Mouse (Mus musculus): ENCODE measurements around the gene Plce1. TPM values are rescaled to one million over a fixed set of nuclear protein-coding genes. Genes with fewer than 3 reads are reported as not detected.
A peak's percentile ranks its signal among the peaks of the same experiment; 100 is the strongest.

Gene Plce1
- polyA plus RNA-seq, 3 experiments from 2014 or later = 0.05 to 0.16 (median 0.05) TPM

DNA sequence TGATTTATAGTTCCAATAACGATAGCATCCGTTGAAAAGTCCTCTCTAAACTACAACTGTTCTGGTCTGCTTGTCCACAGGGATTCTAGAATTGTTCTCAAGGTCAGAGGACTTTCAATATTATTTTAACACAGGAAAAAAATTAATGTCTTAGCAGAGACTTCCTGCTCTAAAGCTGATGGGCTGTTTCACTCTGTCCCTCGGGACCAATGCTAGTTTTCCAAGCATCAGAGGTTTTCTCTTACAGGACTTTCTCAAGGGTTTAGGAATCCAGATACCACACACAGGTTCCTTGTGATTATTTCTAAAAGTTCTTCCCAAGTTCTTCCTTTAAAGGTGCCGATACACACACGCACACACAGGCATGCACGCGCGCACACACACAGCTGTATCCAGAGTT is 263.6 kb downstream of the Plce1 start:
- ATAC-seq = no peak

DNA sequence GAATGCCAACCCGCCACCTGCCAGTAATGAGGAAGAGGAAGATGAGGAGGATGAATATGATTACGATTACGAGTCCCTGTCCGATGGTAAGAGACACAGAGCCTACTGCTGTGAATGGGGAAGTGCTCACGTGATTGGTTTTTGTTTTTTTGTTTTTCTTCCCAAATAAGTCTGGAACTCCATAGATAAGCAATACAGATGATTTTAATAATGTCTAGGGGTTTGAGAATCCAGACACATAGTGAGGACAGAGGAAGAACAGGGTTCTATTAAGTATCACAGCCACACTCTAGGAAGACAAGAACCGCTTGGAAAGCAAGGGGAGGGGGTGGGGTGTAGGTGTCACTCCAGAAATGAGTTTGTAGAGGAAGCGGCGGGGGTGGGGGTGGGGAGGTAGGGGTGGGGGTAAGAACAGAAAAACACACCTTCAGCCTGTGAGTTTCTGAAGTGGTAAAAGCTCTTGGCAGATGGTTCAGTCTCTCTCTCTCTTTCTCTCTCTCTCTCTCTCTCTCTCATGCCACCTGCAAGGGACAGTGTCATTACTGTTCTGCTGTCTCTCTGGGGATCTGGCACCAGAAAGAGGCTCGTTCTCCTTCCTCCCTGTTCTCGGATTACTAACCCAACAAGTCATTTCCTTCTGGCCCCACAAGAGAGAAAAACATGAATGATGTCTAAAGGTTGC is 265.0 kb downstream of the Plce1 start:
- ATAC-seq = no peak

DNA sequence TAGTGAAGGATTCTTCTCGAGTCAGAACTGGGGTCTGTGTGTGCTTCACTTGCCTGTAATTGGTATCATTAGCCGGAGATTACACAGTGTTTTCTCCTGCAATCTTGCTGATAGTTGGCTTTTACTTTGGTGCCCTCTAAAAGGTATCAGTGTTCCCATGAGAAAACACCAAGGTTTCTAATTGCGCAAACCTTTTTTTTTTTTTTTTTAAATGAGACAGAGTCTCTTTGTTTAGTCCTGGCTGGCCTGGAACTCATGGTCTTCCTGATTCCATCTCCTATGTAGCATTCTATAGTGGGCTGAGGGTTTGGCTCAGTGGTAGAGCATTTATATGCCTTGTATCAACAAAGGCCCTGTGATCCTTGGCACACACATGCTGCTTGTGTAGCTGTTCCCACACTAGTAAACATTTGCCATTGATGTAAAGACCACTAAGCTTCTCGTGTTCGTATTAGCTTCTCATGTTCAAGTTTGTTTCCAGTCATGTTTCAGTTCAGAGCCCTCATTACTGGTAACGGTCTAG is 265.6 kb downstream of the Plce1 start:
- no peak for ATAC-seq

DNA sequence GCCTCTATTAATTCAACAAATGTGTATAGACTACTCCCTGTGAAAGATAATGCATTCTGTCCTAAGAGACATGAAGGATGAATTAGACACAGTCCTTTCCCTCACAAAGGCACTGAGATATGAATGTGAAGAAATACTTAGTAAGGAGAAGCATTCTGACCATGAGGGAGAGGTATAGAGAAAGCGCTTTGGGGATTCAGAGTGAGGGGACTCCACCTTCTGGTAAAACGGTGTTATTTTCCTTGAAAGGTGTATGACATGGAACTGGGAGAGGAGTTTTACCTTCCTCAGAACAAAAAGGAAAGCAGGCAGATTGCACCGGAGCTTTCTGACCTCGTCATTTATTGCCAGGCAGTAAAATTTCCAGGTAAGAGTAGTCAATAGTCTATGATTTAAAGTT is 269.3 kb downstream of the Plce1 start:
- ATAC-seq = no peak

DNA sequence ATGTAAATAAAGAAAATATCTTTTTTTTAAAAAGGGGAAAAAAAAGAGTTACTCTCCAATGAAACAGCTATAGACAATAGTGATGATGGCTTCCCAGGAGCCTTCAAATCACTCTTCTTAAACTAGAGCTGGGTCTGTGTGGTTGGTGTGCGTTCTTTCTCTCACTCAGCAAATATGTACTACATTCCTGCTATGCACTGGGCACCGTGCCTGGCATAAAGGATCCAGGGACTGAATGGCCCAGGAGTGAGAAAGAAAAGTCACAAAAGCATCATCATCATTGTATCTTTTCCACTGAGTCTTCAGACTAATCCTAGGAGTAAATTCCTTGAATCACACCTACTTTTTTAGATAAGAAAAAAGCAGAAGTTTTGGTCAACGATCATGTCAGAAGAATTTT is 276.3 kb downstream of the Plce1 start:
- ATAC-seq = no peak

DNA sequence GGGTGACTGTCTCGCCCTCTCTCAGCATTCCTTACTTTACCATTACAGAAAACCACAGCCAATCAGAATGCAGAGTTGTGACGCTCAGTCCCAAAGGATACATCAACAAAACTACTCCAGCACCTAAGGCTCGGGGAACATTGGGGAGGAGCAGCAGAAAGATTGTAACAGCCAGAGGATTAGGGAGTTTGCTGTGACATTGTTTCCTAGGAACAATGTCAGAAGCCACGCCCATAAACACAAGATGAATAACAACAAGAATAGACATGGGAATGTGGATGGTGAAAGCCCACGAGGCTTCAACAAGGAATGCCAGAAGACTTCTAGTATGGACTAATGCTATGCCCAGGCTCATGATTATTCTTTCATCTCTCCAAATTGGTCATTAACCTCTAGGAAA is 277.1 kb downstream of the Plce1 start:
- ATAC-seq = no peak

DNA sequence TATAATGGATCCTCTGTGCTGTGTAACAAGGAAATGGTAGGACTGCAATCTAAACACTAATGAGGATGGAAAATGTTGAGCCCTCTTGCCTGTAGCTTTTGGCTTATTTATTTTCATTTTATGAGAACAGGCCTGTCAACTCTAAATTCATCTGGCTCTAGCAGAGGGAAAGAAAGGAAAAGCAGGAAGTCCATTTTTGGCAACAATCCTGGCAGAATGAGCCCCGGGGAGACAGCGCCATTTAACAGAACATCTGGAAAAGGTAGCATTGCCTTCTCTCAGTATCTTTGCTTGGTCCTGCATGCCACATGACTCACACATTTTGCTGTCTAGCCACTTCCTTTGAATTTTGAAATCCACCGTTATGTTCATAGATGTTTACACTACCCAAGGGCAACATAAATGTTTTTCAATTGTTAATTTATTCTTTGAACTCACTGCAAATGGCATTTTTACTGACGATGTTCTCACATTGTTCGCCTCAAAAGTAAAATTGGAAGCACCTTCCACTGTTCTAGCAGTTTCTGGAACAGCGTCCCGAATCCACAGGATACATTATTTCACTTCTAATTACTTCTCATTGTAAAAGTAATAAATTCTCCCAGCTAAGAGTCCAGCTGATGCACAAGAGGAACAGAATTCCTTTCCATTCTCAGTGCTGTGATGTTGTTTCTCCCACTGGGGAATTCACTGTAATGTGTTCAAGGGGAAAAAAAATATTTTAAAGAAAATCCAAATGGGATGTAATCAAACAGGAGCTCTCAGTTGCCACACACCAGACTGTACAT is 278.0 kb downstream of the Plce1 start:
- no peak for ATAC-seq

DNA sequence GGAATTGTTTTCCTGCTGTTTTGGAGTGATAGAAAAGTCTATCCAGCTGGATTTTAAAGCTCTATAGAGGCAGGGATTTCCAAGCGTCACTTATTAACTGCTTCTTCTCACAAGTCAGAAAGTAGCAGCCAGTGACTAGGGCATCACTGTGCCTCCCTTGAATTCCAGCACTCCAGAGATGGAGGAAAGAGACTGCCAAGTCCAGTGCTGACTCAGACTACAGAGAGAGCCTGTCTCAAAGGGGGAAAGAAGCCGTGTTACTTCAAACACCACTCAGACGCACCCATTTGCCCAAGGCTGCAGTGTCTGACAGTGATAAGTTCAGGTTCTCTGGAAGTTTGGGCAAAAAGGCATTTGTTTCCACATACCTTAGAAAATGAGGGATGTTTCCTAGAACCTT is 279.5 kb downstream of the Plce1 start:
- no peak for ATAC-seq

DNA sequence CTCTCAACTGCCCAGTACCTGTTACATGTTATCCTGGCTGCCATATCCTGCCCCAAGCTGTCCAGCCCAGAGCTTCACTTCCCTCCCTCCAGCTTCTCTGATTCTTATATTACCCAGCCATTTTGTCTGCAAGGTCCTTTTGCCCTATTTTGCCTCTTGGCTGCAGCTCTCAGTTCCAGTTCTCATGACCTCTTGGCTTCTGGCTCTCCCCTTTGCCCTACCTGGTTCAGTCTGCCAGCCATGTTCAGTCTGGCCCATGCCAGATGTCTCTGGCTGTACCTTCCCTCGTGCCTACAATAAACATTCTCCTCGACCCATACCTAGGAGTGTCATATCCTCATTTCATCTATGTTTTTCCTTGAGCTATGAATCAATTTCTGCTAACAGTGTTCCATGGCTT is 285.4 kb downstream of the Plce1 start:
- no peak for ATAC-seq

DNA sequence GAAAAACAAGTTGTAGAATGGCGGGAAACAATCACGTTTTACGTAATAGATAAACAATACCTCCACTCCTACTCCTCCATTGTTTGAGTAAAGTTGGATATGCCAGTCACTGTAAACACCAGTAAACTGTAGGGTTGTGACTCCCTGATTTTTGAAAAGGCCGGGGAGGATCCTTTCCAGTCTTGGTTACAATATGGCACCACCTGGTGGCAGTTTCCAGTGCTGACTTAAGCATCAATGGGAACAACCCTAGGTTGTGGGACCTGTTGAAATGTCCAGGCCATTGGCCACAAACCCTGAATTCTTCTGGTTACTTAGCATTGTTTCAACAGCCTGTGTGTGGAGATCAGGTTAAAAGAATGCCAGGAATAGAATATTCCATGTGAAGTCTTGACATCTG is 294.6 kb downstream of the Plce1 start:
- no peak for ATAC-seq

DNA sequence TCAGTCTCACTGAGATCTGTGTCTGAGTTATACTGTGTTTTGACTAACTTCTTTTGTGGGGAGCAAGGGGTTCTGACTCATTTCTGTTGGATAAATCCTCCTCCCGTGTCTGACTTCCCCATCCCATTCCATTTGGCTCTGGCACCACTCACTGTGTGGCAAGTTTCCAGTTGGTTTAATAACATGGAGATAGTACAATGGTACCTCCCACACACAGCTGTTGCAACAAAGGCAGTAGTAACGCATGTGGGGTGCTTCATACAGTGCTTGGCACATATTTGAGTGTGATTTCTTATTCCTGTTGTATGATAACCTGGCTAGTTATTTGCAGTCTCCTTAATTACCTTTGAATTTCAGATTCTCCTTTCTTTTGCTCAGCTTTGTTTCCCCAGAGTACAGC is 297.9 kb downstream of the Plce1 start:
- ATAC-seq = no peak

DNA sequence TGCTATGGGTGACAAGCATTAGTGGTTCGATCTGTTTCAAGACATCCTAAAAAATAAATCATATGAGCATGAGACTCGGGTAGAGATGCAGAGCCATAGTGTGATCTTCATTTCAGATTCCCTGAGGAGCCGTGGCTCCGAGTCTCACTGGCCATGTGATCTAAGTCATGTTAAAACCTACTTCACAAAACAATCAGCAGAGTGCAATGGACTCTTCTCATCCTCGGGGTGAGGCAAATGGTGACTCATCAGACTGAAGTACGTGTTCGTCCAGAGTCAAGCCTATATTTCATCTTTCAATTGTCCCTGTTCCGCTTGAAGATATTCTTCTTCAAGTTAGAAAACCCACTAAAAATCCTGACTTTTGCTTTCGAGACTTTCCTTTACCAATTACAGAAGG is 302.6 kb downstream of the Plce1 start:
- no peak for ATAC-seq

DNA sequence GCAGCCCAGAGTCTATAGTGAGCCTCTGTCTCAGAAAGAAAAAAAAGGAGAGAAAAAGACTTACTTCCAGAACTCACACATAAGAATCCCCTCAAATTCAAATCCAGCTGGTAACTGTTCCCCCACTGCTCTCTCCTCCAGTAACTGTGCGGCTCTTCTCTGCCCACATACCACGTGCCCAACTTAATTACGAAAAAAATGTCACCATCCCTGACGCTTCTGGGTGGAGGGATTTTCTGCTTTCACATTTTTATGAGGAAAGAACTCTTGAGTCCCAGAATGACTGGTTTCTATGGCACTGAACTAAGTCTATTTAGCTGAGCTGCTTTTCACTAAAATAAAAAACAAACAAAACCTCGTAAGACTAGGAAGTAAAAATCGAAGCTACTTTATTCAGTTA is 306.8 kb downstream of the Plce1 start:
- ATAC-seq = no peak

DNA sequence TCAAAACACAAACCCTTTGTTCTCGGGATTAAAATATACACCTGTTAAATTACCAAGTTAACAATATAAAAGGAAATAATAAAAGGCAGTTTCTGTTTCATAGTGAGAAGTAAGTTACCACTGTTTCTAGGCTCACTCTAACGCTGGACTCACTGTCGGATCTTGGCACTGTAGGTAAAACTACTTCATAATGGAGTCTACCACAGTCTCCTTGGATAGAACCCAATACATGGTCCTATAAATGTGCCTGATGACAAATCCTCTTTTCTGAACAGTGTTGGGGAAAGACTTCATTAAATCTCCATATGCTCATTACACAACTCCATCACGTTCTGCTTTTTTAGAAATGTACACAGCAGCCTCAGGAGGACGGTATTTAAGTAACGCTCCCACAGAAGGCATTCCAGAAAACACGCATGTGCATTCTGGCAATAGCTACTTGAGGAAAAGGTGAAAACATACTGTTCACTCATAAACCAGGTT is 312.7 kb downstream of the Plce1 start:
- no peak for ATAC-seq

DNA sequence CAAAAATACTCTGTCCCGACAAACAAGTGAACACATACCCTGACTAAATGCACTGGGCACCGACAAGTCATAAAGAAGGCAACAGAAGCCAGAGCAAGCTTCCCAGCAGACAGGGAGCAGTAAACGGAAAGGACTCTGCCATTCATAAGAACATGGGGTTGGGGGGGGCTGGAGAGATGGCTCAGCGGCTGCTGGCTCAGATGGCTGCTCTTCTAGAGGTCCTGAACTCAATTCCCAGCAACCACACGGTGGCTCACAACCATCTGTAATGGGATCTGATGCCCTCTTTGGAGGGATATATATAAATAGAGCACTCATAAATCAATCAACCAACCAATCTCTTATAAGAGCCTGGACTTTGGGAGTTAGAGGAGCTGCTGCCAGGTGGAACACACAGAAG is 315.6 kb downstream of the Plce1 start:
- ATAC-seq = no peak

DNA sequence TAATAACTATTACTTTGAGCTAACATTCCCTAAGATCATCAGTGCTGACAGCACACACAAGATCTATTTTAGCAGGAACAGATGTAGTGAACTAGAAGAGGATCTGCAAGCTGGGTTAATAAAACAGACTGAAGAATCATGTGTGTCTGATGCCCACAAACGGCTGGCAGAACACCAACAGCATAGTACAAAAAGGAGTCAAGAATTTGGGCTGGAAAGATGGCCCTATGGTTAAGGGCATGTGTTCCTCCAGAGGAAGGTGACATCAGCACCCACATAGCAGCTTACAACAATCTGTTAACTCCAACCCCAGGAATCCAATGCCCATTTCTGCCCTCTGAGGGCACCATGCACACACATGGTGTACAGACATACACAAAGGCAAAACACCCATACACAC is 317.4 kb downstream of the Plce1 start:
- ATAC-seq = no peak

DNA sequence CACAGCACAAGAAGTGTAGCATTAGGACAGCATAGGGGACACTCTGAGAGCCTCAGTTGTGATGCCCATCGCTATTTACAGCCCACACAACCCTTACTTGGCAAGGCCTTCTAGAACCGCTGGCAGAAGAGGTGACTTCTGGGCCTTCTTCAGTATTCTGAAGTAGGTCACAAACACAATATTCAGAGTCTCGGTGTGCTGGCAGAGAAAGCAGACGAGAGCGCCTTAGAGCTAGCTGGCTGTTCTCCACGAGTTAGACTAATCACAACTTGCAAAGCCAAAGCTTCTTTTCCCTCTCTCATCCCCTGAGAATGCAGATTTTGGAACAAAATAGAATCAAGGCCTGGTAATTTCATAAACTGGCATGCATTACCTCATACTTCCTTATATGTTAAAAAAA is 317.9 kb downstream of the Plce1 start:
- no peak for ATAC-seq

DNA sequence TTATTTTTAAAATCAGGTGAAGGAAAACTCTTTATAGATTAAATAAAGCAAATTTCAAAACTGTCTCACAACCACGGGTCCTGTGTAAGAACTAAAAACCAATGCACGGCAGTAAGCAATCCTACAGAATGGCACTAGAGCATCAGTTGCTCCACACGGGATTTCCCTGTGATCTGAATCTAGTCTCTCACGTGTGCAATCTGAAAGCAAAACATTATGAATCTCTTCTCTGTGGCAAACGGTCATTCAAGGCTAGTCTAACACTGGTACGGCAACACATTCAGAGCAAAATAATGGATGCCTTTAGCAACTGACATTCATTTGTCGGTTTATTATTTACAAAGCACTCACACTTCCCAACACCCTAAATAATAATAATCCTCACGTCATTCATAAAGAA is 337.3 kb downstream of the Plce1 start:
- no peak for ATAC-seq

DNA sequence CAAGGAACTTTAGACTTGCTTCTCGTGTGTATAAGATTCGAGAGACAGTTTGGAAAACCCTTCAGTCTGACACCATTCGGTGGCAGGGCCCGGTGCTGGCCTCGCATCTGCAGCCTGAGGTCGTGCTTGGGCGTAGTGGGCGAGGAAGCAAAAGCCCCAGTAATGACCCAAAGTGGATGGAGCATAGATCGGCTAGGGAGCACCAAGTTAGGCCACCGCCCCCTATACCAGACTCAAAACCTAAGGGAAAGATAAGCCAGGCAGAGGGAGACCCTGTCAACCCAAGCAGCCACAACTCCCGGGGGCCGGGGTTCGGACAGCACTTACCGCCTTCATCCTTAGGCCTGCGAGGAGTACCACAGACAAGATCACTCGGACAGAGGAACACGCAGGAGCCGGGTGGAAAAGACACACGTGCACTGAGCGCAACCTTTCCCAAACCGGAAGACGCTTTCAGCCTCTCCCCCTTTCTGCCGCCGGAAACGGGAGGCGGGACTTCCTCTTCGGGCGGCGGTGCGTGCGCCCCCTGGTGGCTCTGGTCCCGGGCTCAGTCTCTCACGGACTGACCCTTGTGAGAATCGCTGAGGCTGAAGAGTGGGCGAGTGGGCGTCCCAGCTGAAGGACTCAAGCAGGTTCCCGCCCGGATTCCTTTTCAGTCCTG is 338.0 kb downstream of the Plce1 start, which contains the start of gene Noc3l:
Gene Noc3l, minus strand, starts transcription at position 472 of the 661 bp plus-strand sequence.
- ATAC-seq = peak; percentile 92

DNA sequence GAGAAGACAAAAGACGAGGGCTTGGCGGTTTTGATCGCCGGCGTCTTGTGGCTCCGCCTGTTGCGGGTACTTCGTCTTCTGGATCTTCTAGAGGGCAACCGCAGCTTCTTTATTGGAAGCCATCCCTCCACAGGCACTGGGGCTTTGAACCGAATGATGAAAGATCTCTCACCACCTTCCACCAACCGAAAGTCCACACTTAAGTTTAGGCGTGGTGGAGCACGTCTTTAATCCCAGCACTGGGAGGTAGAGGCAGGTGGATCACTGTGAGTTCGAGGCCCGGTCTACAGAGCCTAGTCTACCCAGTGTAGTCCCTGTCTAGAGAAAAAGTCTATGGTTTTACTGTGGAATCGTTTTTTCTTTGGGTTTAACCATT is 338.5 kb downstream of the Plce1 start:
- peak; percentile 69 for ATAC-seq

DNA sequence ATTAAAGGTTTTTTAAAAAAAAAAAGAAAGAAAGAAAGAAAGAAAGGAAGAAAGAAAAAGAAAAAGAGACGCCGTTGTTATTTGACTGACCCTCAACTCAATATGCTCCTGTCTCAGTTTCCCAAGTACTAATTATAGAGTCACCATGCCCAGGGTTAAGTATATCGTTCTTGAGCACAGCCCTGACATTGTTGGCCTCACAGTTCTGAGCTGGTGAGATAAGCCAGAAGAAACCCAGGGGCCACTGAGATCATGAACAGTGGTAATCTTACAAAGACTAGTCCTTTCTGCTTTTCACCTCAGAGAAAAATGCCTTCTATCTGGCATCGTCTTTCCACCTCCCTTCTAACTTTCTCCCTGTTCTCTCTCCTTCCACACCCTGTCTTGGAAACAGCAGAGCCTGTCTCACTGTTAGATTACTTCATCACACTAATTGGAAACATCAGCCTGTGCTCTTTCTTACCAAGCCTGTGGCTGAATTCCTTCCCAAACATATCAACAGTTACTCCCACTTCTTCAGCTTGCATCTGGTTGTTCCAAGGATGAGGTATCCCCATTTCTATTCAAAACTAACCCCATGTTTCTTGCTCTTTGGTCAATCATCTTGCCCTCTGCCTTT is 339.4 kb downstream of the Plce1 start:
- ATAC-seq = no peak

DNA sequence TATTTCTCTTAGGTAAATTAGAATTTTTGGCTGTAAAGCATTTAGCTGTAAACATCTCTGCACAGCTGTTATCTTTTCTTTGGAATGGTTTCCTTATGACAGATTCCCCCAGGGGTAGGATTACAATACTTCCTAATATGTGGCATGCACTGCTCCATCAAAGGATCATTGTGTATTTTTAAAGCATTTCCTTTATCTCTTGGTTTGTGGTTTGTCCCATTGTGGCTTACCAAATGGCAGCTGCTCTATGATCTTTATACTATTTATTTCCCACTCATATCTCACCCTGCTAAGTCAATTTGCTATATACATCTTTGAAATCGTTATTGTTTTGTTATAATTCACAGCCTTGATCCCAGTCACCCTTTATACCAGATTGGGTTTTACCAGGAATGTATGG is 352.3 kb downstream of the Plce1 start:
- ATAC-seq = no peak

All from inflammation-experienced regulatory T-cells, adult 6 months (primary cell).